Mouse (Mus musculus) ES-Bruce4 (cell line): ENCODE data around the gene Ebi3. TPM values are rescaled to one million over a fixed set of nuclear protein-coding genes. Genes with fewer than 3 reads are reported as not detected.

Experiments used
- H3K27ac ChIP-seq: 2 replicates; pipeline ENCODE4 v1.5.1; 2012; ENCODE audit warnings: low read length, inconsistent platforms; ENCODE audit not compliant: insufficient read depth
- H3K27me3 ChIP-seq: 2 replicates; pipeline ENCODE4 v1.6.1; 2012; ENCODE audit warnings: mild to moderate bottlenecking, low read length, inconsistent platforms; ENCODE audit not compliant: control insufficient read depth, poor library complexity, insufficient read depth, severe bottlenecking
- H3K36me3 ChIP-seq: 2 replicates; pipeline ENCODE4 v1.6.1; 2012; ENCODE audit warnings: inconsistent platforms, mild to moderate bottlenecking, low read length, moderate library complexity; ENCODE audit not compliant: control insufficient read depth, poor library complexity, insufficient read depth, severe bottlenecking
- H3K4me1 ChIP-seq: one replicate; pipeline ENCODE4 v1.8.1; 2011; ENCODE audit warnings: low read length; ENCODE audit not compliant: control insufficient read depth, insufficient read depth
- H3K4me3 ChIP-seq: 2 replicates; pipeline ENCODE4 v1.5.1; 2011; ENCODE audit warnings: low read depth, mild to moderate bottlenecking, low read length
- H3K9ac ChIP-seq: 2 replicates; pipeline ENCODE4 v1.6.1; 2012; ENCODE audit warnings: low read depth, mild to moderate bottlenecking, inconsistent platforms; ENCODE audit not compliant: poor library complexity, severe bottlenecking
- H3K9me3 ChIP-seq: replicated peaks from 2 replicates; pipeline ENCODE4 v1.6.1; 2012; ENCODE audit warnings: mild to moderate bottlenecking, low read length, inconsistent platforms; ENCODE audit not compliant: control insufficient read depth, poor library complexity, insufficient read depth, severe bottlenecking
- CTCF ChIP-seq: IDR thresholded peaks from one replicate; pipeline ENCODE4 v1.8.1; 2011; ENCODE audit warnings: low read depth, low read length
- EP300 ChIP-seq: IDR thresholded peaks from 2 replicates; pipeline ENCODE4 v1.6.1; 2011; ENCODE audit warnings: low read depth, low read length; ENCODE audit not compliant: insufficient read depth
- POLR2A ChIP-seq: IDR thresholded peaks from one replicate; pipeline ENCODE4 v1.8.1; 2011; ENCODE audit warnings: low read length; ENCODE audit not compliant: insufficient read depth
- polyA plus RNA-seq: library from polyadenylated mRNA; stranded (reverse); fragments of >200 nt; gene quantifications from 2 replicates; pipeline ENCODE4 v1.2.4, GENCODE M21; 2011; ENCODE audit warnings: low read depth; ENCODE audit not compliant: missing spikeins, insufficient read depth, insufficient read length

The Ebi3 gene
- polyA plus RNA-seq, 1 experiment: not detected

- peaks cover 3% of the 10 kb centered on the region for H3K4me1 ChIP-seq
- H3K27me3 ChIP-seq: no peaks in the 10 kb centered on the region
- no peak overlapping the region for H3K9ac ChIP-seq
- no peak overlapping the region for H3K4me3 ChIP-seq
- no peaks in the 10 kb centered on the region for H3K9me3 ChIP-seq
- TF ChIP-seq EP300: no peak
- TF ChIP-seq POLR2A: no peak
- TF ChIP-seq CTCF: no peak
- H3K36me3 ChIP-seq: no peaks in the 10 kb centered on the region
- no peak overlapping the region for H3K27ac ChIP-seq
These were observed 14.7 kb downstream of the Ebi3 start for GRCm38 (mm10) chr17:55967186-55967585.

- Histone ChIP-seq H3K27ac (no peak overlapping the region), H3K27me3 (no peaks in the 10 kb centered on the region), H3K4me3 (no peak overlapping the region), H3K36me3 (no peaks in the 10 kb centered on the region), H3K9ac (no peak overlapping the region), H3K4me1 (peaks cover 3% of the 10 kb centered on the region), H3K9me3 (no peaks in the 10 kb centered on the region)
- TF ChIP-seq EP300: no peak
- no peak for TF ChIP-seq CTCF
- no peak for TF ChIP-seq POLR2A
These were observed 15.8 kb downstream of the Ebi3 start for GRCm38 (mm10) chr17:55968210-55968609.

GRCm38 (mm10) chr17:55969560-55969959, 17.1 kb downstream of the Ebi3 start:
- H3K9me3 ChIP-seq: no peaks in the 10 kb centered on the region
- no peak overlapping the region for H3K4me3 ChIP-seq
- TF ChIP-seq CTCF (no peak), POLR2A (no peak), EP300 (no peak)
- H3K27me3 ChIP-seq: no peaks in the 10 kb centered on the region
- H3K27ac ChIP-seq: no peak overlapping the region
- H3K4me1 ChIP-seq: peaks cover 3% of the 10 kb centered on the region
- H3K9ac ChIP-seq: no peak overlapping the region
- H3K36me3 ChIP-seq: no peaks in the 10 kb centered on the region

- no peak for TF ChIP-seq CTCF
- no peak for TF ChIP-seq EP300
- TF ChIP-seq POLR2A: no peak
- Histone ChIP-seq H3K27me3 (no peaks in the 10 kb centered on the region), H3K9me3 (no peaks in the 10 kb centered on the region), H3K27ac (no peak within 1 kb of the TSS), H3K4me1 (peaks cover 3% of the 10 kb centered on the region), H3K9ac (peak within 1 kb of the TSS; percentile 73), H3K36me3 (no peaks in the 10 kb centered on the region), H3K4me3 (peak within 1 kb of the TSS; percentile 67)
These were observed 17.8 kb downstream of the Ebi3 start, which contains the start of gene Shd for GRCm38 (mm10) chr17:55969966-55970891. Gene Shd, plus strand, starts transcription at chr17:55970467.

- Histone ChIP-seq H3K9me3 (no peaks in the 10 kb centered on the region), H3K27ac (no peak overlapping the region), H3K36me3 (no peaks in the 10 kb centered on the region), H3K4me1 (peaks cover 3% of the 10 kb centered on the region), H3K4me3 (no peak overlapping the region), H3K9ac (no peak overlapping the region), H3K27me3 (no peaks in the 10 kb centered on the region)
- no peak for TF ChIP-seq POLR2A
- no peak for TF ChIP-seq EP300
- no peak for TF ChIP-seq CTCF
These were observed 19.0 kb downstream of the Ebi3 start for GRCm38 (mm10) chr17:55971453-55971852.

GRCm38 (mm10) chr17:55976255-55976862, 23.9 kb downstream of the Ebi3 start:
- H3K4me1 ChIP-seq: no peaks in the 10 kb centered on the region
- H3K4me3 ChIP-seq: no peak overlapping the region
- H3K9ac ChIP-seq: no peak overlapping the region
- no peaks in the 10 kb centered on the region for H3K27me3 ChIP-seq
- H3K36me3 ChIP-seq: no peaks in the 10 kb centered on the region
- peak; percentile 73 for TF ChIP-seq CTCF
- no peak for TF ChIP-seq POLR2A
- peak overlapping the region; percentile 42 for H3K27ac ChIP-seq
- no peaks in the 10 kb centered on the region for H3K9me3 ChIP-seq
